Mouse (Mus musculus): ENCODE data around the gene Oser1. TPM values are rescaled to one million over a fixed set of nuclear protein-coding genes. Genes with fewer than 3 reads are reported as not detected.
"Not testable (repeated sequence)": the region's sequence is repeated elsewhere in the genome, so short reads cannot be mapped to it uniquely, and the experiment has no call there.

Oser1 gene
- polyA plus RNA-seq, 1 experiment from 2014 or later, result 92.1 TPM

- H3K27ac ChIP-seq, result no peak overlapping the region
- H3K4me2 ChIP-seq, result no peak overlapping the region
- peaks cover 22% of the 10 kb centered on the region for H3K27me3 ChIP-seq
- H3K4me1 ChIP-seq, result no peaks in the 10 kb centered on the region
- 86% methylated on average over 5 of the region's 5 CpGs for WGBS
- no peak for ATAC-seq (ENCODE audit: insufficient number of reproducible peaks, insufficient read depth, low FRiP score, low TSS enrichment, low read depth)
- H3K9me3 ChIP-seq, result no peaks in the 10 kb centered on the region
- H3K36me3 ChIP-seq, result peaks cover 6% of the 10 kb centered on the region
- H3K9ac ChIP-seq, result no peak overlapping the region
- no peak overlapping the region for H3K4me3 ChIP-seq
These were observed 37.9 kb upstream of the Oser1 start for GRCm38 (mm10) chr2:163462386-163462785.

- not testable (repeated sequence) for H3K27ac ChIP-seq; H3K9me3 ChIP-seq; H3K4me3 ChIP-seq; H3K9ac ChIP-seq; ATAC-seq (ENCODE audit: insufficient number of reproducible peaks, insufficient read depth, low FRiP score, low TSS enrichment, low read depth); H3K36me3 ChIP-seq; H3K4me1 ChIP-seq; H3K4me2 ChIP-seq
- 94% methylated on average over 9 of the region's 9 CpGs for WGBS
- peaks cover 22% of the 10 kb centered on the region for H3K27me3 ChIP-seq
These were observed 36.8 kb upstream of the Oser1 start for GRCm38 (mm10) chr2:163461307-163461706.

GRCm38 (mm10) chr2:163460622-163461021 lies 36.1 kb upstream of the Oser1 start:
- H3K9ac ChIP-seq, result no peak overlapping the region

GRCm38 (mm10) chr2:163459380-163459779 lies 34.9 kb upstream of the Oser1 start:
- Histone ChIP-seq H3K4me1 (no peaks in the 10 kb centered on the region), H3K4me3 (no peak overlapping the region), H3K4me2 (no peak overlapping the region), H3K9me3 (no peaks in the 10 kb centered on the region), H3K27me3 (peaks cover 22% of the 10 kb centered on the region), H3K27ac (no peak overlapping the region), H3K36me3 (no peaks in the 10 kb centered on the region), H3K9ac (no peak overlapping the region)
- 39% methylated on average over 10 of the region's 10 CpGs for WGBS
- ATAC-seq (ENCODE audit: insufficient number of reproducible peaks, insufficient read depth, low FRiP score, low TSS enrichment, low read depth), result no peak

More at GRCm38 (mm10) chr2:163460622-163461021, 36.1 kb upstream of the Oser1 start:
- Histone ChIP-seq H3K9me3 (no peaks in the 10 kb centered on the region), H3K4me1 (no peaks in the 10 kb centered on the region), H3K27ac (no peak overlapping the region), H3K4me3 (no peak overlapping the region), H3K36me3 (no peaks in the 10 kb centered on the region), H3K4me2 (no peak overlapping the region), H3K27me3 (peaks cover 22% of the 10 kb centered on the region)
- 86% methylated on average over 8 of the region's 8 CpGs for WGBS
- no peak for ATAC-seq (ENCODE audit: insufficient number of reproducible peaks, insufficient read depth, low FRiP score, low TSS enrichment, low read depth)

GRCm38 (mm10) chr2:163458539-163459265 lies 34.2 kb upstream of the Oser1 start:
- no peaks in the 10 kb centered on the region for H3K9me3 ChIP-seq
- no peak overlapping the region for H3K27ac ChIP-seq
- H3K4me1 ChIP-seq, result no peaks in the 10 kb centered on the region
- peaks cover 22% of the 10 kb centered on the region for H3K27me3 ChIP-seq
- no peak for ATAC-seq (ENCODE audit: insufficient number of reproducible peaks, insufficient read depth, low FRiP score, low TSS enrichment, low read depth)
- H3K9ac ChIP-seq, result no peak overlapping the region
- WGBS, result 53% methylated on average over 27 of the region's 27 CpGs
- no peak overlapping the region for H3K4me2 ChIP-seq
- no peak overlapping the region for H3K4me3 ChIP-seq
- no peaks in the 10 kb centered on the region for H3K36me3 ChIP-seq

- Histone ChIP-seq H3K9me3 (no peaks in the 10 kb centered on the region), H3K4me2 (no peak overlapping the region), H3K27ac (no peak overlapping the region), H3K36me3 (no peaks in the 10 kb centered on the region), H3K9ac (no peak overlapping the region), H3K4me1 (no peaks in the 10 kb centered on the region), H3K27me3 (peaks cover 8% of the 10 kb centered on the region), H3K4me3 (no peak overlapping the region)
- no peak for ATAC-seq (ENCODE audit: insufficient number of reproducible peaks, insufficient read depth, low FRiP score, low TSS enrichment, low read depth)
- 89% methylated on average over 13 of the region's 13 CpGs for WGBS
These were observed 28.9 kb upstream of the Oser1 start for GRCm38 (mm10) chr2:163453378-163453777.

GRCm38 (mm10) chr2:163452738-163453137 lies 28.2 kb upstream of the Oser1 start:
- Histone ChIP-seq H3K4me2 (no peak overlapping the region), H3K9ac (no peak overlapping the region), H3K9me3 (no peaks in the 10 kb centered on the region), H3K36me3 (no peaks in the 10 kb centered on the region), H3K27me3 (peaks cover 1% of the 10 kb centered on the region), H3K27ac (no peak overlapping the region), H3K4me3 (no peak overlapping the region), H3K4me1 (no peaks in the 10 kb centered on the region)
- 85% methylated on average over 6 of the region's 6 CpGs for WGBS
- no peak for ATAC-seq (ENCODE audit: insufficient number of reproducible peaks, insufficient read depth, low FRiP score, low TSS enrichment, low read depth)

- no peaks in the 10 kb centered on the region for H3K27me3 ChIP-seq
- H3K4me1 ChIP-seq, result no peaks in the 10 kb centered on the region
- H3K4me2 ChIP-seq, result no peak overlapping the region
- 65% methylated on average over 6 of the region's 6 CpGs for WGBS
- no peaks in the 10 kb centered on the region for H3K9me3 ChIP-seq
- H3K27ac ChIP-seq, result no peak overlapping the region
- no peaks in the 10 kb centered on the region for H3K36me3 ChIP-seq
- no peak overlapping the region for H3K4me3 ChIP-seq
- no peak overlapping the region for H3K9ac ChIP-seq
- ATAC-seq (ENCODE audit: insufficient number of reproducible peaks, insufficient read depth, low FRiP score, low TSS enrichment, low read depth), result no peak
These were observed 26.3 kb upstream of the Oser1 start for GRCm38 (mm10) chr2:163450668-163451295.

GRCm38 (mm10) chr2:163449276-163449675 lies 24.8 kb upstream of the Oser1 start:
- Histone ChIP-seq H3K4me2 (no peak overlapping the region), H3K4me3 (no peak overlapping the region), H3K27me3 (no peaks in the 10 kb centered on the region), H3K4me1 (no peaks in the 10 kb centered on the region), H3K27ac (no peak overlapping the region), H3K36me3 (no peaks in the 10 kb centered on the region), H3K9ac (no peak overlapping the region), H3K9me3 (no peaks in the 10 kb centered on the region)
- ATAC-seq (ENCODE audit: insufficient number of reproducible peaks, insufficient read depth, low FRiP score, low TSS enrichment, low read depth), result no peak
- WGBS, result 56% methylated on average over 3 of the region's 3 CpGs

GRCm38 (mm10) chr2:163447375-163447774 lies 22.9 kb upstream of the Oser1 start:
- Histone ChIP-seq H3K9ac (no peak overlapping the region), H3K4me1 (no peaks in the 10 kb centered on the region), H3K27ac (no peak overlapping the region), H3K4me2 (no peak overlapping the region), H3K9me3 (no peaks in the 10 kb centered on the region), H3K4me3 (no peak overlapping the region), H3K36me3 (no peaks in the 10 kb centered on the region), H3K27me3 (no peaks in the 10 kb centered on the region)
- 86% methylated on average over 12 of the region's 12 CpGs for WGBS
- no peak for ATAC-seq (ENCODE audit: insufficient number of reproducible peaks, insufficient read depth, low FRiP score, low TSS enrichment, low read depth)

- no peak overlapping the region for H3K4me2 ChIP-seq
- H3K4me3 ChIP-seq, result no peak overlapping the region
- H3K4me1 ChIP-seq, result no peaks in the 10 kb centered on the region
- H3K36me3 ChIP-seq, result no peaks in the 10 kb centered on the region
- H3K27ac ChIP-seq, result no peak overlapping the region
- peaks cover 9% of the 10 kb centered on the region for H3K27me3 ChIP-seq
- ATAC-seq (ENCODE audit: insufficient number of reproducible peaks, insufficient read depth, low FRiP score, low TSS enrichment, low read depth), result no peak
- no peaks in the 10 kb centered on the region for H3K9me3 ChIP-seq
- H3K9ac ChIP-seq, result no peak overlapping the region
- WGBS, result 64% methylated on average over 7 of the region's 7 CpGs
These were observed 19.5 kb upstream of the Oser1 start for GRCm38 (mm10) chr2:163444017-163444416.

GRCm38 (mm10) chr2:163443543-163443942 lies 19.0 kb upstream of the Oser1 start:
- Histone ChIP-seq H3K4me1 (peaks cover 1% of the 10 kb centered on the region), H3K4me3 (no peak overlapping the region), H3K9ac (no peak overlapping the region), H3K4me2 (no peak overlapping the region), H3K27ac (no peak overlapping the region), H3K27me3 (peaks cover 14% of the 10 kb centered on the region), H3K36me3 (no peaks in the 10 kb centered on the region), H3K9me3 (no peaks in the 10 kb centered on the region)
- 57% methylated on average over 6 of the region's 6 CpGs for WGBS
- no peak for ATAC-seq (ENCODE audit: insufficient number of reproducible peaks, insufficient read depth, low FRiP score, low TSS enrichment, low read depth)

Measured in embryonic facial prominence, embryonic 13.5 days (tissue).